Comparison of ENCODE assay signal across 37 mouse cellular contexts in genomic region chr5:26142891-26143290, GRCm38 (mm10). TPM values are rescaled to one million over a fixed set of nuclear protein-coding genes. Genes with fewer than 3 reads are reported as not detected.
DNase-seq lines count a peak whose midpoint lies in the region; ATAC-seq and TF ChIP-seq lines count a peak whose summit lies in the region.
"Had no signal": no experiment of that assay in that cellular context is flagged by ENCODE, and none has a peak within 500 bp of the region (broad histone marks: within the 10 kb centered on the region; RNA-seq: fewer than 3 reads in every experiment).

No protein-coding gene starts in this region.

- no peak for TF ChIP-seq CTCF in brain, embryonic 14.5 days (IDR thresholded peaks at IDR 0.05; ENCODE audit: borderline replicate concordance, extremely low read depth, insufficient read depth, insufficient read length)

- 67% methylated on average over 6 of the region's 6 CpGs for WGBS in hindbrain, embryonic 13.5 days
- 81% methylated on average over 6 of the region's 6 CpGs for WGBS in hindbrain, embryonic 12.5 days
- WGBS in midbrain, embryonic 13.5 days: 81% methylated on average over 6 of the region's 6 CpGs
- WGBS in midbrain, embryonic 11.5 days: 81% methylated on average over 6 of the region's 6 CpGs
- 39% methylated on average over 6 of the region's 6 CpGs for WGBS in neural tube, embryonic 14.5 days

- H3K9ac ChIP-seq in hindbrain, embryonic 13.5 days: no peak overlapping the region
- no peak overlapping the region for H3K9ac ChIP-seq in hindbrain, embryonic 12.5 days
- H3K9ac ChIP-seq in midbrain, embryonic 13.5 days (replicated peaks): no peak overlapping the region
- H3K9ac ChIP-seq in midbrain, embryonic 11.5 days (ENCODE audit: low read length): no peak overlapping the region
- no peak overlapping the region for H3K9ac ChIP-seq in neural tube, embryonic 14.5 days (replicated peaks; ENCODE audit: low read depth, low read length)
- H3K9ac ChIP-seq: embryonic facial prominence, embryonic 13.5 days; forebrain, embryonic 15.5 days; heart, embryonic 12.5 days; liver, embryonic 12.5 days; liver, postnatal 0 days; midbrain, embryonic 12.5 days had no signal

- H3K27me3 ChIP-seq in hindbrain, embryonic 13.5 days: no peaks in the 10 kb centered on the region
- no peaks in the 10 kb centered on the region for H3K27me3 ChIP-seq in hindbrain, embryonic 12.5 days
- H3K27me3 ChIP-seq in midbrain, embryonic 13.5 days: no peaks in the 10 kb centered on the region
- H3K27me3 ChIP-seq in midbrain, embryonic 11.5 days (ENCODE audit: control insufficient read depth, insufficient read depth, low read length): no peaks in the 10 kb centered on the region
- H3K27me3 ChIP-seq in neural tube, embryonic 14.5 days (ENCODE audit: control insufficient read depth, insufficient read depth, low read length): no peaks in the 10 kb centered on the region
- H3K27me3 ChIP-seq: embryonic facial prominence, embryonic 13.5 days; forebrain, embryonic 15.5 days; heart, embryonic 12.5 days; liver, embryonic 12.5 days; midbrain, embryonic 12.5 days had no signal

- ATAC-seq in hindbrain, embryonic 13.5 days (ENCODE audit: low FRiP score): 0 out of 2 replicates have a peak, but pooled peaks have one; percentile 28
- ATAC-seq in hindbrain, embryonic 12.5 days (ENCODE audit: low FRiP score): no peak
- ATAC-seq in midbrain, embryonic 13.5 days: peak; percentile 60; the same call in 1 of the 2 replicates
- no peak for ATAC-seq in midbrain, embryonic 11.5 days (ENCODE audit: low FRiP score)
- peak; percentile 93 for ATAC-seq in neural tube, embryonic 14.5 days (ENCODE audit: low read depth)
- ATAC-seq: forebrain, embryonic 15.5 days; inflammation-experienced regulatory T-cells, adult 6 months; liver, embryonic 12.5 days; liver, postnatal 0 days had no signal

- H3K4me3 ChIP-seq in hindbrain, embryonic 13.5 days: no peak overlapping the region
- no peak overlapping the region for H3K4me3 ChIP-seq in hindbrain, embryonic 12.5 days
- H3K4me3 ChIP-seq in midbrain, embryonic 13.5 days (replicated peaks): no peak overlapping the region
- H3K4me3 ChIP-seq in midbrain, embryonic 11.5 days (ENCODE audit: low read depth, low read length): no peak overlapping the region
- no peak overlapping the region for H3K4me3 ChIP-seq in neural tube, embryonic 14.5 days (ENCODE audit: low read depth, low read length)
- H3K4me3 ChIP-seq: embryonic facial prominence, embryonic 13.5 days; forebrain, embryonic 10.5 days; forebrain, embryonic 15.5 days; heart, embryonic 12.5 days; liver, embryonic 12.5 days; midbrain, embryonic 12.5 days; myocyte had no signal

- H3K36me3 ChIP-seq in hindbrain, embryonic 13.5 days: no peaks in the 10 kb centered on the region
- H3K36me3 ChIP-seq in hindbrain, embryonic 12.5 days: no peaks in the 10 kb centered on the region
- no peaks in the 10 kb centered on the region for H3K36me3 ChIP-seq in midbrain, embryonic 13.5 days
- no peaks in the 10 kb centered on the region for H3K36me3 ChIP-seq in midbrain, embryonic 11.5 days (ENCODE audit: control insufficient read depth, insufficient read depth, low read length)
- H3K36me3 ChIP-seq in neural tube, embryonic 14.5 days (ENCODE audit: control insufficient read depth, insufficient read depth, low read length): no peaks in the 10 kb centered on the region
- H3K36me3 ChIP-seq: embryonic facial prominence, embryonic 13.5 days; forebrain, embryonic 10.5 days; forebrain, embryonic 15.5 days; G1E; heart, embryonic 12.5 days; liver, embryonic 12.5 days; midbrain, embryonic 12.5 days had no signal

- DNase-seq in midbrain, embryonic 11.5 days (ENCODE audit: low spot score, missing footprints): no peak
- peak; percentile 64 for DNase-seq in brain, embryonic 14.5 days (ENCODE audit: low read depth)
- DNase-seq in thymus, postnatal 0 days (ENCODE audit: low spot score): no peak
- DNase-seq: adrenal gland, adult 8-10 months; cerebellum, adult 11-12 months; cerebellum, adult 9-11 months; gastrocnemius, postnatal 25 days; heart, adult 18-20 months; kidney, adult 11 months; kidney, postnatal 10 days; layer of hippocampus, postnatal 36 days; left cerebral cortex, postnatal 4 days; liver, postnatal 0 days; lung, postnatal 36 days; right cerebral cortex, adult 18-20 months; spleen, adult 18-20 months; thymus, adult 18-20 months; thymus, postnatal 4 days had no signal

- TF ChIP-seq POLR2A in brain, embryonic 14.5 days (IDR thresholded peaks at IDR 0.05; ENCODE audit: borderline replicate concordance, extremely low read depth, insufficient read depth, insufficient read length, poor library complexity, severe bottlenecking): no peak

- H3K9me3 ChIP-seq in hindbrain, embryonic 13.5 days: no peaks in the 10 kb centered on the region
- H3K9me3 ChIP-seq in hindbrain, embryonic 12.5 days (replicated peaks): no peaks in the 10 kb centered on the region
- H3K9me3 ChIP-seq in midbrain, embryonic 13.5 days: no peaks in the 10 kb centered on the region
- H3K9me3 ChIP-seq in midbrain, embryonic 11.5 days (ENCODE audit: control insufficient read depth, low read length): no peaks in the 10 kb centered on the region
- no peaks in the 10 kb centered on the region for H3K9me3 ChIP-seq in neural tube, embryonic 14.5 days (ENCODE audit: control insufficient read depth, low read length)
- H3K9me3 ChIP-seq: embryonic facial prominence, embryonic 13.5 days; forebrain, embryonic 10.5 days; forebrain, embryonic 15.5 days; midbrain, embryonic 12.5 days had no signal

- H3K4me2 ChIP-seq in hindbrain, embryonic 13.5 days: no peak overlapping the region
- no peak overlapping the region for H3K4me2 ChIP-seq in hindbrain, embryonic 12.5 days (replicated peaks)
- no peak overlapping the region for H3K4me2 ChIP-seq in midbrain, embryonic 13.5 days (replicated peaks)
- no peak overlapping the region for H3K4me2 ChIP-seq in midbrain, embryonic 11.5 days
- H3K4me2 ChIP-seq in neural tube, embryonic 14.5 days (ENCODE audit: low read depth, low read length): no peak overlapping the region
- H3K4me2 ChIP-seq: embryonic facial prominence, embryonic 13.5 days; forebrain, embryonic 15.5 days; heart, embryonic 12.5 days; liver, embryonic 12.5 days; midbrain, embryonic 12.5 days had no signal

- H3K27ac ChIP-seq in hindbrain, embryonic 13.5 days: peak overlapping the region; percentile 58
- no peak overlapping the region for H3K27ac ChIP-seq in hindbrain, embryonic 12.5 days
- H3K27ac ChIP-seq in midbrain, embryonic 13.5 days: peak overlapping the region; percentile 0; the same call in 1 of the 2 replicates
- H3K27ac ChIP-seq in midbrain, embryonic 11.5 days (ENCODE audit: low read depth, low read length): no peak overlapping the region
- no peak overlapping the region for H3K27ac ChIP-seq in neural tube, embryonic 14.5 days (ENCODE audit: low read depth, low read length)
- H3K27ac ChIP-seq: embryonic facial prominence, embryonic 13.5 days; forebrain, embryonic 10.5 days; forebrain, embryonic 15.5 days; liver, embryonic 12.5 days; midbrain, embryonic 12.5 days had no signal

- H3K4me1 ChIP-seq in hindbrain, embryonic 13.5 days (replicated peaks): peaks cover 8% of the 10 kb centered on the region; the same call in 1 of the 2 replicates
- no peaks in the 10 kb centered on the region for H3K4me1 ChIP-seq in hindbrain, embryonic 12.5 days
- H3K4me1 ChIP-seq in midbrain, embryonic 13.5 days (replicated peaks): no peaks in the 10 kb centered on the region
- H3K4me1 ChIP-seq in midbrain, embryonic 11.5 days (ENCODE audit: control insufficient read depth, insufficient read depth, low read length): no peaks in the 10 kb centered on the region
- H3K4me1 ChIP-seq in neural tube, embryonic 14.5 days (ENCODE audit: control insufficient read depth, insufficient read depth, low read length): no peaks in the 10 kb centered on the region
- H3K4me1 ChIP-seq: embryonic facial prominence, embryonic 13.5 days; forebrain, embryonic 10.5 days; forebrain, embryonic 15.5 days; heart, embryonic 12.5 days; liver, embryonic 12.5 days; midbrain, embryonic 12.5 days had no signal

RNA-seq across cellular contexts. Expression of gene Gm10220, which starts 21.7 kb away (rescaled TPM):
- polyA plus RNA-seq in hindbrain, embryonic 13.5 days (2015; fragmentation: Nextera tagmentation; extraction: Ambion mirVana): 0.09 TPM in 1 of 2 replicates, not detected in the other
- not detected in 2 replicates for polyA plus RNA-seq in hindbrain, embryonic 12.5 days (2016; fragmentation: Nextera tagmentation; extraction: Ambion mirVana)
- polyA plus RNA-seq in midbrain, embryonic 13.5 days (2015; fragmentation: Nextera tagmentation; extraction: Ambion mirVana): 0.16 TPM in 1 of 2 replicates, not detected in the other
- not detected in 2 replicates for polyA plus RNA-seq in midbrain, embryonic 11.5 days (2014; fragmentation: Nextera tagmentation; extraction: Ambion mirVana)
- polyA plus RNA-seq in brain, embryonic 14.5 days (2012; rRNA removed): not detected in 2 replicates
- polyA plus RNA-seq in neural tube, embryonic 14.5 days (2014; fragmentation: Nextera tagmentation; extraction: Ambion mirVana): 0.17 and 0.23 TPM in 2 replicates
- polyA plus RNA-seq in thymus, postnatal 0 days (2015; fragmentation: Nextera tagmentation; extraction: Ambion mirVana): 0.05 TPM in 1 of 2 replicates, not detected in the other
- polyA plus RNA-seq: forebrain, embryonic 10.5 days; frontal cortex, adult 2 months; G1E; heart, postnatal 0 days; inflammation-experienced regulatory T-cells, adult 6 months; large intestine, adult 2 months; liver, embryonic 12.5 days; liver, postnatal 0 days; lung, embryonic 16.5 days; midbrain, embryonic 12.5 days; myocyte; stomach, embryonic 16.5 days had no signal

RNA-seq across cellular contexts. Expression of gene 5031410I06Rik, which starts 37.7 kb away (rescaled TPM):
- polyA plus RNA-seq in hindbrain, embryonic 13.5 days (2015; fragmentation: Nextera tagmentation; extraction: Ambion mirVana): not detected in 2 replicates
- not detected in 2 replicates for polyA plus RNA-seq in hindbrain, embryonic 12.5 days (2016; fragmentation: Nextera tagmentation; extraction: Ambion mirVana)
- not detected in 2 replicates for polyA plus RNA-seq in midbrain, embryonic 13.5 days (2015; fragmentation: Nextera tagmentation; extraction: Ambion mirVana)
- 0.11 TPM in 1 of 2 replicates, not detected in the other for polyA plus RNA-seq in midbrain, embryonic 11.5 days (2014; fragmentation: Nextera tagmentation; extraction: Ambion mirVana)
- polyA plus RNA-seq in brain, embryonic 14.5 days (2012; rRNA removed): not detected in 2 replicates
- polyA plus RNA-seq in neural tube, embryonic 14.5 days (2014; fragmentation: Nextera tagmentation; extraction: Ambion mirVana): 0.44 and 0.83 TPM in 2 replicates
- polyA plus RNA-seq in thymus, postnatal 0 days (2015; fragmentation: Nextera tagmentation; extraction: Ambion mirVana): 0.09 TPM in 1 of 2 replicates, not detected in the other
- polyA plus RNA-seq: embryonic facial prominence, embryonic 13.5 days; forebrain, embryonic 15.5 days; frontal cortex, adult 2 months; G1E; heart, embryonic 12.5 days; inflammation-experienced regulatory T-cells, adult 6 months; large intestine, adult 2 months; limb, embryonic 14.5 days; liver, postnatal 0 days; lung, embryonic 16.5 days; midbrain, embryonic 12.5 days; myocyte had no signal

RNA-seq across cellular contexts. Expression of gene Gm10471, which starts 53.8 kb away (rescaled TPM):
- 0.06 and 0.10 TPM in 2 replicates for polyA plus RNA-seq in hindbrain, embryonic 13.5 days (2015; fragmentation: Nextera tagmentation; extraction: Ambion mirVana)
- polyA plus RNA-seq in hindbrain, embryonic 12.5 days (2016; fragmentation: Nextera tagmentation; extraction: Ambion mirVana): not detected in 2 replicates
- not detected in 2 replicates for polyA plus RNA-seq in midbrain, embryonic 13.5 days (2015; fragmentation: Nextera tagmentation; extraction: Ambion mirVana)
- polyA plus RNA-seq in midbrain, embryonic 11.5 days (2014; fragmentation: Nextera tagmentation; extraction: Ambion mirVana): not detected in 2 replicates
- polyA plus RNA-seq in brain, embryonic 14.5 days (2012; rRNA removed): not detected in 2 replicates
- polyA plus RNA-seq in neural tube, embryonic 14.5 days (2014; fragmentation: Nextera tagmentation; extraction: Ambion mirVana): 0.33 TPM in 1 of 2 replicates, not detected in the other
- not detected in 2 replicates for polyA plus RNA-seq in thymus, postnatal 0 days (2015; fragmentation: Nextera tagmentation; extraction: Ambion mirVana)
- polyA plus RNA-seq: embryonic facial prominence, embryonic 13.5 days; forebrain, embryonic 10.5 days; forebrain, embryonic 15.5 days; frontal cortex, adult 2 months; G1E; heart, postnatal 0 days; inflammation-experienced regulatory T-cells, adult 6 months; large intestine, adult 2 months; liver, embryonic 12.5 days; liver, postnatal 0 days; lung, embryonic 16.5 days; myocyte; stomach, embryonic 16.5 days had no signal

Comparison
In these comparisons a context has a peak if more than half of its experiments do, and no peak if none do; other contexts are left out.
1. ATAC-seq: peak in hindbrain, embryonic 13.5 days (single experiment), midbrain, embryonic 13.5 days (single experiment) and neural tube, embryonic 14.5 days (single experiment); none in hindbrain, embryonic 12.5 days (single experiment) and midbrain, embryonic 11.5 days (single experiment).
2. H3K27ac ChIP-seq: peak in hindbrain, embryonic 13.5 days (single experiment) and midbrain, embryonic 13.5 days (single experiment); none in hindbrain, embryonic 12.5 days (single experiment), midbrain, embryonic 11.5 days (single experiment) and neural tube, embryonic 14.5 days (single experiment).